Mouse (Mus musculus) cerebellum, postnatal 25 days (tissue): Measurements from ENCODE around the gene Prkag2.
A peak's percentile ranks its signal among the peaks of the same experiment; 100 is the strongest.

Source experiments
- DNase-seq, 2 experiments: peaks; one replicate each; pipeline ENCODE4 v3.0.0; 2021; ENCODE audit warnings: mixed read lengths in 2 of 2

The Prkag2 gene

GRCm38 (mm10) chr5:24908141-24908819 lies 192.2 kb downstream of the Prkag2 start:
- peak; percentile 95 to 97 for DNase-seq

GRCm38 (mm10) chr5:24907737-24908136 lies 192.7 kb downstream of the Prkag2 start:
- DNase-seq, result peak in 1 of 2 experiments; percentile 72

GRCm38 (mm10) chr5:24906844-24907243 lies 193.6 kb downstream of the Prkag2 start:
- DNase-seq, result peak; percentile 29 to 45

GRCm38 (mm10) chr5:24904941-24905340 lies 195.5 kb downstream of the Prkag2 start:
- peak; percentile 60 to 69 for DNase-seq

GRCm38 (mm10) chr5:24904423-24904822 lies 196.0 kb downstream of the Prkag2 start:
- peak; percentile 29 to 44 for DNase-seq

- peak; percentile 36 to 39 for DNase-seq
Measured at GRCm38 (mm10) chr5:24904001-24904400, 196.4 kb downstream of the Prkag2 start.

- DNase-seq, result peak; percentile 43 to 64
Measured at GRCm38 (mm10) chr5:24902835-24903234, 197.6 kb downstream of the Prkag2 start.

GRCm38 (mm10) chr5:24895606-24896005 lies 204.8 kb downstream of the Prkag2 start:
- DNase-seq, result no peak

GRCm38 (mm10) chr5:24894814-24895213 lies 205.6 kb downstream of the Prkag2 start:
- DNase-seq, result no peak

- DNase-seq, result no peak
Measured at GRCm38 (mm10) chr5:24892461-24892860, 208.0 kb downstream of the Prkag2 start.

- DNase-seq, result no peak
Measured at GRCm38 (mm10) chr5:24889860-24890259, 210.6 kb downstream of the Prkag2 start.

GRCm38 (mm10) chr5:24888874-24889591 lies 211.4 kb downstream of the Prkag2 start:
- DNase-seq, result no peak

- no peak for DNase-seq
Measured at GRCm38 (mm10) chr5:24887271-24887670, 213.2 kb downstream of the Prkag2 start.

- DNase-seq, result no peak
Measured at GRCm38 (mm10) chr5:24878713-24879112, 221.7 kb downstream of the Prkag2 start.

GRCm38 (mm10) chr5:24877836-24878624 lies 222.4 kb downstream of the Prkag2 start:
- peak in 1 of 2 experiments; percentile 40 for DNase-seq

- no peak for DNase-seq
Measured at GRCm38 (mm10) chr5:24876653-24877052, 223.8 kb downstream of the Prkag2 start.

GRCm38 (mm10) chr5:24874111-24874510 lies 226.3 kb downstream of the Prkag2 start:
- peak; percentile 99 for DNase-seq

GRCm38 (mm10) chr5:24873221-24873620 lies 227.2 kb downstream of the Prkag2 start:
- DNase-seq, result no peak

- DNase-seq, result no peak
Measured at GRCm38 (mm10) chr5:24871276-24871675, 229.2 kb downstream of the Prkag2 start.

- DNase-seq, result no peak
Measured at GRCm38 (mm10) chr5:24869796-24870289, 230.6 kb downstream of the Prkag2 start.

GRCm38 (mm10) chr5:24863804-24864203 lies 236.6 kb downstream of the Prkag2 start:
- DNase-seq, result no peak

- DNase-seq, result peak; percentile 32 to 44
Measured at GRCm38 (mm10) chr5:24861449-24861930, 239.0 kb downstream of the Prkag2 start.
